Mouse (Mus musculus) small intestine, adult 2 months (tissue): ENCODE data around the gene Snx29. TPM values are rescaled to one million over a fixed set of nuclear protein-coding genes. Genes with fewer than 3 reads are reported as not detected.

Experiments
- H3K27ac ChIP-seq: fragments of 200-500 bp; 2 replicates; pipeline ENCODE4 v1.5.1; 2012; ENCODE audit warnings: low read depth, low read length, control low read depth, inconsistent platforms; ENCODE audit not compliant: insufficient read depth
- H3K27me3 ChIP-seq: fragments of 200-500 bp; 2 replicates; pipeline ENCODE4 v1.6.1; 2012; ENCODE audit warnings: mild to moderate bottlenecking, moderate library complexity, low read length, inconsistent platforms; ENCODE audit not compliant: control insufficient read depth, insufficient read depth
- H3K36me3 ChIP-seq: fragments of 200-500 bp; 2 replicates; pipeline ENCODE4 v1.6.1; 2012; ENCODE audit warnings: mild to moderate bottlenecking, low read length, control low read depth, inconsistent platforms; ENCODE audit not compliant: control insufficient read depth, insufficient read depth
- H3K4me1 ChIP-seq: fragments of 200-500 bp; 2 replicates; pipeline ENCODE4 v1.6.1; 2012; ENCODE audit warnings: low read length, inconsistent platforms, mixed read lengths; ENCODE audit not compliant: control insufficient read depth, insufficient read depth, insufficient read length
- H3K4me3 ChIP-seq: fragments of 200-500 bp; 2 replicates; pipeline ENCODE4 v1.5.1; 2012; ENCODE audit warnings: low read depth, mild to moderate bottlenecking, control low read depth, inconsistent platforms, low read length, moderate library complexity
- CTCF ChIP-seq: fragments of 200-500 bp; IDR thresholded peaks from 2 replicates; pipeline ENCODE4 v1.5.1; 2012; ENCODE audit warnings: low read depth, mild to moderate bottlenecking, control low read depth, inconsistent platforms, low read length, moderate library complexity, mixed read lengths; ENCODE audit not compliant: insufficient replicate concordance, insufficient read length; ENCODE audit errors: extremely low read depth
- POLR2A ChIP-seq: fragments of 200-500 bp; IDR thresholded peaks from 2 replicates; pipeline ENCODE4 v1.6.1; 2012; ENCODE audit warnings: low read depth, mild to moderate bottlenecking, control low read depth, inconsistent platforms, low read length, moderate library complexity
- WGBS: fragments of 180-500 bp; shearing (Covaris S2); methylation state at CpG from one replicate; pipeline ENCODE4 v1.1.7; 2018; 5-methylcytosine and 5-hydroxymethylcytosine counted together
- polyA plus RNA-seq: library from polyadenylated mRNA; depleted of rRNA; stranded (reverse); fragments of >200 nt; gene quantifications from 2 replicates; pipeline ENCODE4 v1.2.3, GENCODE M21; 2012

Gene Snx29
- polyA plus RNA-seq, 1 experiment = 6.0 TPM

DNA sequence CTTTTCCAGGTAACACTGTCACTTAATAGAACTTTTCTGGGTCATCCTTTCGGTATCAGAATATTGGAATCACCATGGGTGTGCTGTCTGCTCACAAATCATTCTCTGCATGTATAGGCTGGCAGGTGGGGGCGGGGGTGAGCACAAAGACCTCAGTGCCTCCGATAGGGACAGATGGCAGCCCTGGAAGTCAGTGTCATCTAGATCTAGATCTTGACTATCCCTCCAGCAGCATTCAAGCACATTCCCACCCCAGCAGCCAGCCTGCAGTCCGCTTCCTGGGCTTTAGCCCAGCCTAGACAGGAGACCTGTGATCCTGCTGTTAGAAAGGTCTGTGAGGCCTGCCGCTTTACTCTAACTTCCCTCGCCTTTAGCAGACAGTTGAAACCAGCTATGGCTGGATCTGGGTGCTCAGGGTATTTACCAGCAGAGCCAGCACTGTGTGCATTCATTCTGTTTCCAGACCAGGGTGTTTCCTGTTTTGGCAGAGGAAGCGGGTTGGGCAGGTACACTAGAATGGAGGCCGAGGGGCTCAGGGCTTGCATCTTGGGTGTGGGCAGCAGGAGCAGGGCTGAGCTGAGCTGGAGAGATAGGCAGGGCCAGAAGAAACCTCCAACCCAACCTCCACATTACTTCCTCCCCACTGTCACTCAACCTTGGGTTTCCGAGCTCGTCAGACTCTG lies 203.5 kb downstream of the Snx29 start:
- H3K27ac ChIP-seq = no peak overlapping the region
- H3K36me3 ChIP-seq = no peaks in the 10 kb centered on the region
- no peak for TF ChIP-seq POLR2A
- no peaks in the 10 kb centered on the region for H3K27me3 ChIP-seq
- H3K4me3 ChIP-seq = no peak overlapping the region
- WGBS = 81% methylated on average over 10 of the region's 10 CpGs
- no peaks in the 10 kb centered on the region for H3K4me1 ChIP-seq

DNA sequence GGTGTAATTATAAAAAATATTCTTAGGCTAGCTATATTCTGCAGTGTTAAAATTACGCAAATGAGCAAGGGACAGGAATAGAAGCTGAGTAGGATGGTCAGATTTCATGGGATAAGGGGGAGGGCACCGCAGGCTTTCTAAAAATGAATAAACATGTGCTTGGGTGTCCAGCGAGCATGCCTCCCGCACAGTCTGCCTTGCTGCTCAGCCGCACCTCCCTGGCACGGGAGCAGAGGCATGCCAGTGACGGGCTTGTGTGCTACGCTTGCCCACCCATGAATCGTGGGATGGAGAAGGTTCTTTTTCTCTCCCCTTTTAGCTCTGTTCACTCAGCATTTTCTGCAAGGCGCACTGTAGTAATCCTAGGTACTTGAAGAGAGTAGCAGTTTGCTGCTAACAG lies 204.3 kb downstream of the Snx29 start:
- H3K27me3 ChIP-seq = no peaks in the 10 kb centered on the region
- no peaks in the 10 kb centered on the region for H3K4me1 ChIP-seq
- WGBS = 86% methylated on average over 10 of the region's 10 CpGs
- H3K27ac ChIP-seq = no peak overlapping the region
- TF ChIP-seq CTCF = no peak
- TF ChIP-seq POLR2A = no peak
- no peaks in the 10 kb centered on the region for H3K36me3 ChIP-seq
- H3K4me3 ChIP-seq = no peak overlapping the region

DNA sequence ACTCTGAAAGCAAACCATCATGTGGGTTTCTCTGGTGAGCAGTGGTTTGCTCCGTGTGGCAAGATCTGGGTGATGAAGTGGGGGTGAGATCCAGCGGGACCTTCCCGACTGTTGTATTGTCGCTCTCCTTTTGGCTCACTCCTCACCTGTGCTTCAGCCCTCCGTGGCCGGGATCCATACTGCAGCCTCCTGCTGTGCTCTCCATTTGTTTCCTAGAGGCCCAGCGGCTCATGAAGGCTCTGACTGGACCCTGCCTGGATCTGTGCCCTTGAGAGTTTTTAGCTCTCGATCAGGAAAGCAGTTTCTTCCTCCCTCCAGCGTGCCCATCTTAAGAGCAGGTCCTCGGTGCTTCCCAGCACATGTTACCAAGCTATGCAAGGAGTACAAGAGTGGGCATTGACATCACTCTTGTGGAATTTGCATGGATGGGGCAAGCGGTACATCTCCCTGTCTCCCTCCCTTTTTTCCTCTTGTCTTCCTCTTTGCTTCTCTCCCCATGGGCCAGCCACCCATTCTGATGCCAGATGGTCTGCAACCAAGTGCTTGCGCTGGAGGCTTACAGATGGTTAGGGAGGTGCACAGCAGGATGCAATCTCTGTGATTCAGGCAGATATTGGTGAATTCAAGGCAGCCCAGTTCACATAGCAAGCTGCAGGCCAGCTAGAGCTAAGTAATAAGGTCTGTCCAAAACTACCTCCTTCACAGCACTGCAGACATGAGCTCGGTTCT lies 207.9 kb downstream of the Snx29 start:
- Histone ChIP-seq H3K27ac (no peak overlapping the region), H3K4me1 (no peaks in the 10 kb centered on the region), H3K36me3 (no peaks in the 10 kb centered on the region), H3K4me3 (no peak overlapping the region), H3K27me3 (no peaks in the 10 kb centered on the region)
- 84% methylated on average over 13 of the region's 13 CpGs for WGBS
- TF ChIP-seq CTCF (no peak), POLR2A (no peak)

DNA sequence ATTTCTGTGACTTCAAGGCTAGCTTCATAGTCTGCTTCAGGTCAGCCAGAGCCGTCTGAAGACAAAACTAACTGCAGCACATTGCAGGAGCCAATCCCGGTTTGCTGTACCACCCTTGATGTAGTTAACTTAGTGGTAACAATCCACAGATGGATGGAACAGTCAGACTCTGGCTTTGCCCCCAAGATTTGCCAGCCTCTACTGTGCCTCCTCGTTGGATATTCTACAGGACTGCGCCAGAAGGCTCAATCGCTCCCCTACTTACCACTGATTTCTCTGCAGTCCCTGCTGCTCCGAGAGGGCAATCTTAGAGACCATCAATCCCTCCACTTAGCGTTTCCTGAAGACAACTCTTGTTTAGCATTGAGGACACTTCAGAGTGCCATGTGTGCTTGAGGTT lies 208.7 kb downstream of the Snx29 start:
- Histone ChIP-seq H3K36me3 (no peaks in the 10 kb centered on the region), H3K27me3 (no peaks in the 10 kb centered on the region), H3K27ac (no peak overlapping the region), H3K4me1 (no peaks in the 10 kb centered on the region), H3K4me3 (no peak overlapping the region)
- TF ChIP-seq CTCF (no peak), POLR2A (no peak)
- 92% methylated on average over 7 of the region's 7 CpGs for WGBS

DNA sequence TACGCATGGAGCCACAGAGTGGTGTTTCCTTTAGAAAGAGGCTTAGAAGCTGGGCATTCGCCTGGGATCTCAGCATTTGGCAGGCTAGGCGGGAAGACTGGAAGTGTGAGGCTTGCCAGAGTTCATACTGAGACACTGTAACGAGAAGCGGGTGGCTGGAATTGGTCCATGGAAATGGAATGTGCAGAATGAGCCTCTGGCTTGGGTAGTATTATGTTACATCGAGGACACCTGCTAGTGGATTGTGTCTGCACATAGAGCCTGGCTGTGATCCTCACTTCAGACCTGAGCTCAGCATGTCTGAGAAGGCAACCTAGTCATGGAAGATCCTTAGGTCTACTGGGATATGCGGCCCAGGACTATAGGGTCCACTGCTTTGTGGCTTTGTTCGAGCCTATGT lies 209.9 kb downstream of the Snx29 start:
- WGBS = 75% methylated on average over 8 of the region's 8 CpGs
- Histone ChIP-seq H3K36me3 (no peaks in the 10 kb centered on the region), H3K4me1 (no peaks in the 10 kb centered on the region), H3K4me3 (no peak overlapping the region), H3K27ac (no peak overlapping the region), H3K27me3 (no peaks in the 10 kb centered on the region)
- TF ChIP-seq POLR2A = no peak
- no peak for TF ChIP-seq CTCF

DNA sequence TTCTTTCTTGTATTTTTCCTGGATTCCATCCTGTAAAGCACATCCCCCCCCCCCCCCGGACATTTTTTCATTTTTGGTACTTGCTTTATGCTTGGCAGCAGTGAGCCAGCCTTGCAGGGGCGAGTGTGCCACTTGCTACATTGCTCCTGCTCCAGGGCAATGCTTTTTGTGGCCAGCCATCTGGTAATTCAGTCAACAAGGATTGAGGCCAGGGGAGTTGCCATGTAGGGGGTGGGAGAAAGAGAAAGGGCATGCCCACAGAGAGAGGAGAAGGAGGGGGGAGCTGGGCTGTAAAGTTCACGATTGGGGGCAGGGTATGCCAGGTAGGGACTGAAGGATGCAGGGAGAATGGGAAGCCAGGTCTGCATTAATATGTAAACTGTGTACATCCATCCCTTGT lies 210.7 kb downstream of the Snx29 start:
- H3K4me3 ChIP-seq = no peak overlapping the region
- no peaks in the 10 kb centered on the region for H3K36me3 ChIP-seq
- 84% methylated on average over 3 of the region's 3 CpGs for WGBS
- no peak for TF ChIP-seq CTCF
- no peak for TF ChIP-seq POLR2A
- no peak overlapping the region for H3K27ac ChIP-seq
- H3K27me3 ChIP-seq = no peaks in the 10 kb centered on the region
- no peaks in the 10 kb centered on the region for H3K4me1 ChIP-seq

DNA sequence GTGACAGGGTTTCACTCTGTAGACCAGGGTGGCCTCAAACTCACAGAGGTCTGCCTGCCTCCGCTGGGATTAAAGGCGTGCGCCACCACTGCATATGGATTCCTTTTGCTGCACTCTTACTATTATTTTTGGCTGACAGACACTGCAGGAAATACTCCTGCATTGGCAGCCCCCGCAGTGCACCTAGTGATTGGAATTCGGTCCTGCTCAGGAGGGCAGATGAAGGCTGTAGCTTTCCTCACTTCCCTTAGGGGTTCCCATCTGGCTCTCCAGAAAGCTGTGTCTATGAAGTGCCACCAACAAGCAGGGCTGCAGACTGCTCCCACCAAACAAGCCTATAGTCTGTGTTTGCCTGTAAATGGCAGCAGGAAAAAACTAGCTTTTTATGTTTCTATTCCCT lies 215.0 kb downstream of the Snx29 start:
- TF ChIP-seq POLR2A (no peak), CTCF (no peak)
- Histone ChIP-seq H3K27me3 (no peaks in the 10 kb centered on the region), H3K27ac (no peak overlapping the region), H3K4me1 (no peaks in the 10 kb centered on the region), H3K4me3 (no peak overlapping the region), H3K36me3 (no peaks in the 10 kb centered on the region)
- WGBS = 86% methylated on average over 5 of the region's 5 CpGs
